17 mouse cellular contexts compared by ENCODE assay signal in the genomic region with DNA sequence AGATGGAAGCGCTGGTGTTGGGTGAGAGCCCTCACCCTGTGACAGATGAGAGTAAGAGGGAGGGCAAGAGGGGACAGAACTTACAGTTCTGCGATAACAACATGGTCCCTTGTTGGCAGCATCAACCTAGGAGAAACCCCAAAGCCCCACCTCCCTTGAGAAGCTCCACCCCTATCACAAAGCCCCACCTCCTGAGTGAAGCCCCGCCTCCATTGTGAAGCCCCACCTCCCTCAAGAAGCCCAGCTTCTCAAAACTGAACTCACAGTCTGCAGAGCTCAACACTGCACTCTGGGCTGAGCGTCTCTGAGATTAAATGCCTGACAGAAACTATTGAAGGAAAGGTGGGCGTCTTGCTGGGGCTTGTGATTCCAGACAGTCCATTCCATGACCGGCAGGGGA.
A peak's percentile ranks its signal among the peaks of the same experiment; 100 is the strongest.
DNase-seq lines count a peak whose midpoint lies in the region; ATAC-seq and TF ChIP-seq lines count a peak whose summit lies in the region.
"Had no signal": no experiment of that assay in that cellular context is flagged by ENCODE, and none has a peak within 500 bp of the region (broad histone marks: within the 10 kb centered on the region; RNA-seq: fewer than 3 reads in every experiment).

No protein-coding gene starts in this region.

- peaks cover 8% of the 10 kb centered on the region; the same call in 1 of the 2 replicates for H3K27me3 ChIP-seq in hindbrain, embryonic 12.5 days
- no peaks in the 10 kb centered on the region; the same call in 1 of the 2 replicates for H3K27me3 ChIP-seq in hindbrain, embryonic 16.5 days (replicated peaks; ENCODE audit: control insufficient read depth, insufficient read depth, low read length)
- no peaks in the 10 kb centered on the region for H3K27me3 ChIP-seq in kidney, postnatal 0 days (ENCODE audit: insufficient read depth, low read length)

- peaks cover 34% of the 10 kb centered on the region for H3K4me1 ChIP-seq in hindbrain, embryonic 12.5 days
- H3K4me1 ChIP-seq in hindbrain, embryonic 16.5 days (ENCODE audit: control insufficient read depth, insufficient read depth, low read depth, low read length): peaks cover 9% of the 10 kb centered on the region; the same call in 1 of the 2 replicates
- H3K4me1 ChIP-seq in kidney, postnatal 0 days (replicated peaks; ENCODE audit: insufficient read depth, low read length): 0 out of 2 replicates have a peak, but pooled peaks cover 4% of the 10 kb centered on the region

- H3K9ac ChIP-seq in hindbrain, embryonic 12.5 days: no peak overlapping the region
- no peak overlapping the region for H3K9ac ChIP-seq in hindbrain, embryonic 16.5 days (ENCODE audit: low read depth, low read length)
- no peak overlapping the region for H3K9ac ChIP-seq in kidney, postnatal 0 days (ENCODE audit: low read depth, low read length)
- H3K9ac ChIP-seq: forebrain, embryonic 13.5 days; forebrain, postnatal 0 days; heart, embryonic 12.5 days had no signal

- DNase-seq in kidney, postnatal 0 days (ENCODE audit: low spot score): no peak
- DNase-seq in kidney, adult 11 months: no peak
- DNase-seq in retina, postnatal 1 day: peak; percentile 49
- DNase-seq in retina, embryonic 14.5 days (ENCODE audit: low spot score): no peak
- DNase-seq in embryo, embryonic 11 days: no peak
- DNase-seq in gastrocnemius, postnatal 14 days: no peak
- DNase-seq: adrenal gland, postnatal 10 days; cerebellum, adult 11 months; cerebellum, adult 9-10 months; forebrain, postnatal 0 days; gastrocnemius, postnatal 25 days had no signal

- H3K9me3 ChIP-seq in hindbrain, embryonic 12.5 days (replicated peaks): no peaks in the 10 kb centered on the region
- no peaks in the 10 kb centered on the region for H3K9me3 ChIP-seq in hindbrain, embryonic 16.5 days (ENCODE audit: control insufficient read depth, low read length)
- no peaks in the 10 kb centered on the region for H3K9me3 ChIP-seq in kidney, postnatal 0 days (replicated peaks; ENCODE audit: low read length)
- H3K9me3 ChIP-seq: embryonic facial prominence, embryonic 10.5 days; forebrain, embryonic 13.5 days; heart, embryonic 12.5 days had no signal

- WGBS in hindbrain, embryonic 12.5 days: 73% methylated on average over 6 of the region's 6 CpGs
- 65% methylated on average over 6 of the region's 6 CpGs for WGBS in hindbrain, embryonic 16.5 days
- 58% methylated on average over 6 of the region's 6 CpGs for WGBS in kidney, postnatal 0 days

- no peak overlapping the region for H3K4me3 ChIP-seq in hindbrain, embryonic 12.5 days
- H3K4me3 ChIP-seq in hindbrain, embryonic 16.5 days (ENCODE audit: low read length): no peak overlapping the region
- H3K4me3 ChIP-seq in kidney, postnatal 0 days (replicated peaks; ENCODE audit: low read depth, low read length): no peak overlapping the region
- H3K4me3 ChIP-seq: embryonic facial prominence, embryonic 10.5 days; forebrain, embryonic 13.5 days; heart, embryonic 12.5 days had no signal

- ATAC-seq in hindbrain, embryonic 12.5 days (ENCODE audit: low FRiP score): no peak
- no peak for ATAC-seq in hindbrain, embryonic 16.5 days
- peak; percentile 19; the same call in 1 of the 2 replicates for ATAC-seq in kidney, postnatal 0 days (replicated peaks; ENCODE audit: low FRiP score, low read depth)
- ATAC-seq: inflammation-experienced regulatory T-cells, adult 6 months had no signal

- H3K36me3 ChIP-seq in hindbrain, embryonic 12.5 days: no peaks in the 10 kb centered on the region
- H3K36me3 ChIP-seq in hindbrain, embryonic 16.5 days (ENCODE audit: control insufficient read depth, insufficient read depth, low read length): no peaks in the 10 kb centered on the region
- no peaks in the 10 kb centered on the region for H3K36me3 ChIP-seq in kidney, postnatal 0 days (ENCODE audit: insufficient read depth, low read length)
- H3K36me3 ChIP-seq: embryonic facial prominence, embryonic 10.5 days; heart, embryonic 12.5 days had no signal

- H3K27ac ChIP-seq in hindbrain, embryonic 12.5 days: 0 out of 2 replicates have a peak overlapping the region, but pooled peaks have one; percentile 12
- no peak overlapping the region for H3K27ac ChIP-seq in hindbrain, embryonic 16.5 days (ENCODE audit: low read depth, low read length)
- H3K27ac ChIP-seq in kidney, postnatal 0 days: no peak overlapping the region
- H3K27ac ChIP-seq: embryonic facial prominence, embryonic 10.5 days; forebrain, embryonic 13.5 days had no signal

- no peak overlapping the region for H3K4me2 ChIP-seq in hindbrain, embryonic 12.5 days (replicated peaks)
- H3K4me2 ChIP-seq in hindbrain, embryonic 16.5 days (ENCODE audit: low read length): no peak overlapping the region
- no peak overlapping the region for H3K4me2 ChIP-seq in kidney, postnatal 0 days (ENCODE audit: low read length)
- H3K4me2 ChIP-seq: forebrain, embryonic 13.5 days; heart, embryonic 12.5 days had no signal

- intact Hi-C loops in gastrocnemius, postnatal 14 days (cut with DNase I; ENCODE audit: low total_unique reads): no loop called here

- TF ChIP-seq CTCF in kidney, postnatal 0 days (IDR thresholded peaks at IDR 0.05; ENCODE audit: low read depth): no peak
